Mouse (Mus musculus) midbrain, embryonic 10.5 days (tissue): ENCODE measurements around the gene Nos1ap. TPM values are rescaled to one million over a fixed set of nuclear protein-coding genes. Genes with fewer than 3 reads are reported as not detected.

Experiments
- DNase-seq: peaks from one replicate; pipeline ENCODE4 v3.0.0-alpha.2; 2017; ENCODE audit warnings: low spot score
- H3K27ac ChIP-seq: fragments of 300-500 bp; sonication (generic); replicated peaks from 2 replicates; pipeline ENCODE4 v1.5.1; 2016; ENCODE audit warnings: mild to moderate bottlenecking
- H3K27me3 ChIP-seq: fragments of 300-500 bp; sonication (generic); 2 replicates; pipeline ENCODE4 v1.6.1; 2016; ENCODE audit warnings: low read depth, mild to moderate bottlenecking; ENCODE audit not compliant: poor library complexity, severe bottlenecking
- H3K36me3 ChIP-seq: fragments of 300-500 bp; sonication (generic); 2 replicates; pipeline ENCODE4 v1.6.1; 2016; ENCODE audit warnings: mild to moderate bottlenecking, moderate library complexity
- H3K4me1 ChIP-seq: fragments of 300-500 bp; sonication (generic); 2 replicates; pipeline ENCODE4 v1.6.1; 2016
- H3K4me3 ChIP-seq: fragments of 300-500 bp; sonication (generic); 2 replicates; pipeline ENCODE4 v1.5.1; 2016; ENCODE audit warnings: mild to moderate bottlenecking, moderate library complexity
- H3K9me3 ChIP-seq: fragments of 300-500 bp; sonication (generic); replicated peaks from 2 replicates; pipeline ENCODE4 v1.6.1; 2016; ENCODE audit warnings: mild to moderate bottlenecking
- WGBS: fragments of 180-500 bp; shearing (Covaris S2); methylation state at CpG from one replicate; pipeline ENCODE4 v1.1.7; 2016; 5-methylcytosine and 5-hydroxymethylcytosine counted together
- polyA plus RNA-seq: library from polyadenylated mRNA; unstranded; fragments of >200 nt; fragmentation: Nextera tagmentation; extraction: Ambion mirVana; gene quantifications from 2 replicates; pipeline ENCODE4 v1.2.1, GENCODE M21; 2016

Gene Nos1ap
- polyA plus RNA-seq, 1 experiment from 2014 or later = 7.9 TPM

- no peak for DNase-seq
- H3K4me3 ChIP-seq = no peak overlapping the region
- 75% methylated on average over 4 of the region's 4 CpGs for WGBS
- 0 out of 2 replicates have a peak, but pooled peaks cover 5% of the 10 kb centered on the region for H3K9me3 ChIP-seq
- H3K4me1 ChIP-seq = peaks cover 15% of the 10 kb centered on the region
- no peaks in the 10 kb centered on the region for H3K27me3 ChIP-seq
- H3K36me3 ChIP-seq = 0 out of 2 replicates have a peak, but pooled peaks cover 2% of the 10 kb centered on the region
- no peak overlapping the region for H3K27ac ChIP-seq
Measured at GRCm38 (mm10) chr1:170457673-170458072, 132.0 kb downstream of the Nos1ap start.

- H3K4me1 ChIP-seq = peaks cover 15% of the 10 kb centered on the region
- H3K27me3 ChIP-seq = no peaks in the 10 kb centered on the region
- DNase-seq = no peak
- H3K27ac ChIP-seq = no peak overlapping the region
- 91% methylated on average over 14 of the region's 14 CpGs for WGBS
- 0 out of 2 replicates have a peak, but pooled peaks cover 2% of the 10 kb centered on the region for H3K36me3 ChIP-seq
- 0 out of 2 replicates have a peak, but pooled peaks cover 5% of the 10 kb centered on the region for H3K9me3 ChIP-seq
- no peak overlapping the region for H3K4me3 ChIP-seq
Measured at GRCm38 (mm10) chr1:170455910-170456700, 133.6 kb downstream of the Nos1ap start.

- no peak for DNase-seq
- Histone ChIP-seq H3K9me3 (0 out of 2 replicates have a peak, but pooled peaks cover 5% of the 10 kb centered on the region), H3K36me3 (0 out of 2 replicates have a peak, but pooled peaks cover 2% of the 10 kb centered on the region), H3K4me1 (peaks cover 15% of the 10 kb centered on the region), H3K4me3 (no peak overlapping the region), H3K27me3 (no peaks in the 10 kb centered on the region), H3K27ac (no peak overlapping the region)
- 91% methylated on average over 3 of the region's 3 CpGs for WGBS
Measured at GRCm38 (mm10) chr1:170455387-170455786, 134.3 kb downstream of the Nos1ap start.

- DNase-seq = no peak
- H3K4me1 ChIP-seq = peaks cover 19% of the 10 kb centered on the region
- H3K27ac ChIP-seq = no peak overlapping the region
- H3K9me3 ChIP-seq = 0 out of 2 replicates have a peak, but pooled peaks cover 5% of the 10 kb centered on the region
- no peak overlapping the region for H3K4me3 ChIP-seq
- 67% methylated on average over 3 of the region's 3 CpGs for WGBS
- H3K27me3 ChIP-seq = no peaks in the 10 kb centered on the region
- H3K36me3 ChIP-seq = 0 out of 2 replicates have a peak, but pooled peaks cover 2% of the 10 kb centered on the region
Measured at GRCm38 (mm10) chr1:170453455-170453854, 136.2 kb downstream of the Nos1ap start.

- H3K4me1 ChIP-seq = peaks cover 29% of the 10 kb centered on the region
- 0 out of 2 replicates have a peak, but pooled peaks cover 3% of the 10 kb centered on the region for H3K27me3 ChIP-seq
- no peaks in the 10 kb centered on the region for H3K9me3 ChIP-seq
- WGBS = 10% methylated on average over 2 of the region's 2 CpGs
- H3K4me3 ChIP-seq = no peak overlapping the region
- no peak for DNase-seq
- H3K27ac ChIP-seq = no peak overlapping the region
- H3K36me3 ChIP-seq = no peaks in the 10 kb centered on the region
Measured at GRCm38 (mm10) chr1:170448244-170448643, 141.4 kb downstream of the Nos1ap start.

GRCm38 (mm10) chr1:170445458-170445857 is 144.2 kb downstream of the Nos1ap start:
- DNase-seq = no peak

GRCm38 (mm10) chr1:170440367-170440766 is 149.3 kb downstream of the Nos1ap start:
- Histone ChIP-seq H3K27ac (no peak overlapping the region), H3K9me3 (no peaks in the 10 kb centered on the region), H3K36me3 (no peaks in the 10 kb centered on the region), H3K4me3 (no peak overlapping the region), H3K4me1 (peaks cover 19% of the 10 kb centered on the region), H3K27me3 (no peaks in the 10 kb centered on the region)
- WGBS = 90% methylated on average over 10 of the region's 10 CpGs
- no peak for DNase-seq

More at GRCm38 (mm10) chr1:170445458-170445857, 144.2 kb downstream of the Nos1ap start:
- peaks cover 35% of the 10 kb centered on the region for H3K4me1 ChIP-seq
- H3K4me3 ChIP-seq = no peak overlapping the region
- 61% methylated on average over 3 of the region's 3 CpGs for WGBS
- no peak overlapping the region for H3K27ac ChIP-seq
- H3K9me3 ChIP-seq = no peaks in the 10 kb centered on the region
- no peaks in the 10 kb centered on the region for H3K36me3 ChIP-seq
- 0 out of 2 replicates have a peak, but pooled peaks cover 3% of the 10 kb centered on the region for H3K27me3 ChIP-seq

- DNase-seq = no peak
- no peak overlapping the region for H3K4me3 ChIP-seq
- 57% methylated on average over 7 of the region's 7 CpGs for WGBS
Measured at GRCm38 (mm10) chr1:170438471-170439151, 151.1 kb downstream of the Nos1ap start.

GRCm38 (mm10) chr1:170434146-170434545 is 155.5 kb downstream of the Nos1ap start:
- Histone ChIP-seq H3K36me3 (no peaks in the 10 kb centered on the region), H3K4me3 (no peak overlapping the region), H3K9me3 (no peaks in the 10 kb centered on the region), H3K4me1 (peaks cover 26% of the 10 kb centered on the region), H3K27ac (no peak overlapping the region), H3K27me3 (no peaks in the 10 kb centered on the region)
- 91% methylated on average over 4 of the region's 4 CpGs for WGBS
- no peak for DNase-seq

More at GRCm38 (mm10) chr1:170438471-170439151, 151.1 kb downstream of the Nos1ap start:
- Histone ChIP-seq H3K27ac (no peak overlapping the region), H3K9me3 (no peaks in the 10 kb centered on the region), H3K36me3 (no peaks in the 10 kb centered on the region), H3K27me3 (no peaks in the 10 kb centered on the region), H3K4me1 (peaks cover 18% of the 10 kb centered on the region)

- peaks cover 22% of the 10 kb centered on the region for H3K4me1 ChIP-seq
- H3K27ac ChIP-seq = no peak overlapping the region
Measured at GRCm38 (mm10) chr1:170433661-170434060, 156.0 kb downstream of the Nos1ap start.

GRCm38 (mm10) chr1:170432288-170432687 is 157.4 kb downstream of the Nos1ap start:
- Histone ChIP-seq H3K4me3 (no peak overlapping the region), H3K36me3 (no peaks in the 10 kb centered on the region), H3K27me3 (no peaks in the 10 kb centered on the region), H3K4me1 (peaks cover 19% of the 10 kb centered on the region), H3K27ac (no peak overlapping the region), H3K9me3 (no peaks in the 10 kb centered on the region)
- WGBS = 88% methylated on average over 5 of the region's 5 CpGs
- DNase-seq = no peak

More at GRCm38 (mm10) chr1:170433661-170434060, 156.0 kb downstream of the Nos1ap start:
- Histone ChIP-seq H3K36me3 (no peaks in the 10 kb centered on the region), H3K4me3 (no peak overlapping the region), H3K9me3 (no peaks in the 10 kb centered on the region), H3K27me3 (no peaks in the 10 kb centered on the region)
- no peak for DNase-seq

- Histone ChIP-seq H3K27me3 (no peaks in the 10 kb centered on the region; the same call in 1 of the 2 replicates), H3K36me3 (no peaks in the 10 kb centered on the region), H3K27ac (peak overlapping the region; percentile 33; the same call in 1 of the 2 replicates), H3K4me1 (peaks cover 26% of the 10 kb centered on the region), H3K4me3 (no peak overlapping the region), H3K9me3 (no peaks in the 10 kb centered on the region)
- 68% methylated on average over 5 of the region's 5 CpGs for WGBS
- DNase-seq = no peak
Measured at GRCm38 (mm10) chr1:170431312-170431711, 158.3 kb downstream of the Nos1ap start.
